Mouse (Mus musculus) heart, adult 2 months (tissue): ENCODE data around the gene Khk. TPM values are rescaled to one million over a fixed set of nuclear protein-coding genes. Genes with fewer than 3 reads are reported as not detected.

Source experiments
- DNase-seq, 2 experiments: peaks; one replicate each; pipeline ENCODE4 v3.0.0; 2021
- H3K27ac ChIP-seq: fragments of 200-600 bp; 2 replicates; pipeline ENCODE4 v1.8.1; 2022
- H3K27me3 ChIP-seq: fragments of 200-500 bp; 2 replicates; pipeline ENCODE4 v1.6.1; 2012; ENCODE audit warnings: mild to moderate bottlenecking, low read length, inconsistent platforms, mixed read lengths; ENCODE audit not compliant: control insufficient read depth, insufficient read depth
- H3K36me3 ChIP-seq: fragments of 200-500 bp; 2 replicates; pipeline ENCODE4 v1.6.1; 2012; ENCODE audit warnings: low read length, inconsistent platforms; ENCODE audit not compliant: control insufficient read depth, insufficient read depth
- H3K4me1 ChIP-seq: fragments of 200-500 bp; 2 replicates; pipeline ENCODE4 v1.6.1; 2011; ENCODE audit warnings: low read length; ENCODE audit not compliant: control insufficient read depth, insufficient read depth
- H3K4me3 ChIP-seq: fragments of 200-600 bp; 2 replicates; pipeline ENCODE4 v1.8.1; 2022
- H3K79me2 ChIP-seq: fragments of 200-500 bp; replicated peaks from 2 replicates; pipeline ENCODE4 v1.6.1; 2012; ENCODE audit warnings: mild to moderate bottlenecking, inconsistent platforms, low read length, moderate library complexity, mixed read lengths; ENCODE audit not compliant: control insufficient read depth, insufficient read depth
- H3K9ac ChIP-seq: fragments of 200-500 bp; 2 replicates; pipeline ENCODE4 v1.6.1; 2012; ENCODE audit warnings: low read depth, mild to moderate bottlenecking, control low read depth, inconsistent platforms, low read length, mixed read lengths
- CTCF ChIP-seq: fragments of 200-600 bp; IDR thresholded peaks from 2 replicates; pipeline ENCODE4 v1.8.1; 2022; ENCODE audit warnings: antibody characterized with exemption, mild to moderate bottlenecking, moderate library complexity
- EP300 ChIP-seq: fragments of 200-500 bp; IDR thresholded peaks from 2 replicates; pipeline ENCODE4 v1.6.1; 2011; ENCODE audit warnings: low read depth, low read length, control low read depth; ENCODE audit not compliant: insufficient read depth
- POLR2A ChIP-seq: fragments of 200-500 bp; IDR thresholded peaks from 2 replicates; pipeline ENCODE4 v1.6.1; 2011; ENCODE audit warnings: mild to moderate bottlenecking, low read depth, low read length, control low read depth; ENCODE audit not compliant: insufficient read depth
- WGBS: fragments of 180-500 bp; shearing (Covaris S2); methylation state at CpG from one replicate; pipeline ENCODE4 v1.1.7; 2018; 5-methylcytosine and 5-hydroxymethylcytosine counted together
- intact Hi-C: fragments of 180-260 bp; cut with DNase I; formaldehyde crosslinking; loops from one replicate; pipeline ENCODE4 v1.15.1; 2025
- polyA plus RNA-seq: library from polyadenylated mRNA; depleted of rRNA; stranded (reverse); fragments of >200 nt; gene quantifications from 2 replicates; pipeline ENCODE4 v1.2.3, GENCODE M21; 2012
- total RNA-seq, 2 experiments: library from RNA; stranded (reverse); gene quantifications; 2 replicates each; pipeline ENCODE4 v1.2.3; 2021

The Khk gene
- total and polyA plus RNA-seq, 3 experiments: 22.6 to 31.8 (median 29.6) TPM

DNA sequence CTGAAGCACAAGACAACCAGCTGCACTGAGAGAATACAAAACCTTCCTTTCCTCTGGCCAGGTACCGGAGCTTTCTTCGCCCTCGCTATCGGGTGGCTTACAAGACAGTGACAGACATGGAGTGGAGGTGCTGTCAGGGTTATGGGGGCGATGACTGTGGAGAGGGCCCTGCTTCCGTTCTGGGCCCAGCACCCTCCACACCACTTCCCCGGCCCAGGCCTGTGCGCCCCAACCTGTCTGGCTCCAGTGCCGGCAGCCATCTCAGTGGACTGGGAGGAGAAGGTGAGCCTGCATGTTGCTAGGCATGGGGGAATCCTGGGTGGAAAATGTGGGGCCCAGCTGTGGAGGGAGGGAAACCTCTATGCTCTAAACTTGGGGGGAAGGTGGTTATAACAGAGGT is 5.8 kb upstream of the Khk start:
- Histone ChIP-seq H3K4me1 (peaks cover 25% of the 10 kb centered on the region), H3K9ac (peak overlapping the region; percentile 70), H3K36me3 (no peaks in the 10 kb centered on the region), H3K79me2 (no peaks in the 10 kb centered on the region), H3K27me3 (no peaks in the 10 kb centered on the region), H3K4me3 (peak overlapping the region; percentile 54), H3K27ac (peak overlapping the region; percentile 89)
- no peak for TF ChIP-seq CTCF
- no peak for TF ChIP-seq EP300
- TF ChIP-seq POLR2A: no peak
- WGBS: 31% methylated on average over 9 of the region's 9 CpGs
- intact Hi-C loops: loop anchor here (5.0 kb wide), 1 partner anchor 103 kb away; the partner anchor contains the start of gene Mapre3
- DNase-seq: peak; percentile 34 to 59

DNA sequence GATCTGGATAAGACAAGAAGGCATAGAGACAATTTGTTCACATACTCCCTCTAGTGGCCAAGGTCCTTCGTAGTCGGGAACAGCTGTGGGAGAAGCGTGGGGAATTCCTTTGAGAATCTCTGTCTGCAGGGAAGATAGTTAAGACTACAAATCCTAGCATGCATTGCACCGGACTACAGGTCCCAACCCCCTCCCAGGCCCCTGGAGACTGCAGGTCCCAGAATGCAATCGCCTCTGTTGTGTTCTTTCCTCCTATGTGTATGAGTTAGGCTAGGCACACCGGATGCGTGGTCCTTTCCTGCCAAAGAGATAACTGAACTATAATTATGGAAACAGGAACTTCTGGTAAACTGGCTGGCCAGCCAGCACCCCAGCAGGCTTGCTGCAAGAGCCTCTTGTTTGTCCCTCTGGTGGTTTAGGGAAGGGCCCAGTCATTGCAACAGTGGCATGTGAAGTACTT is 5.2 kb upstream of the Khk start:
- peak; percentile 76 for TF ChIP-seq CTCF
- TF ChIP-seq POLR2A: peak; percentile 76
- peak; percentile 85 for TF ChIP-seq EP300
- Histone ChIP-seq H3K9ac (no peak overlapping the region), H3K27ac (peak overlapping the region; percentile 89), H3K79me2 (no peaks in the 10 kb centered on the region), H3K4me1 (peaks cover 25% of the 10 kb centered on the region), H3K4me3 (no peak overlapping the region; the same call in 1 of the 2 replicates), H3K27me3 (no peaks in the 10 kb centered on the region), H3K36me3 (no peaks in the 10 kb centered on the region)
- WGBS: 0% methylated on average over 7 of the region's 7 CpGs
- peak; percentile 87 to 95 for DNase-seq
- intact Hi-C loops: loop anchor here (2.0 to 5.0 kb wide), 2 partner anchors 47 to 104 kb away; partner anchors contain the start of genes Mapre3 and Tmem214

DNA sequence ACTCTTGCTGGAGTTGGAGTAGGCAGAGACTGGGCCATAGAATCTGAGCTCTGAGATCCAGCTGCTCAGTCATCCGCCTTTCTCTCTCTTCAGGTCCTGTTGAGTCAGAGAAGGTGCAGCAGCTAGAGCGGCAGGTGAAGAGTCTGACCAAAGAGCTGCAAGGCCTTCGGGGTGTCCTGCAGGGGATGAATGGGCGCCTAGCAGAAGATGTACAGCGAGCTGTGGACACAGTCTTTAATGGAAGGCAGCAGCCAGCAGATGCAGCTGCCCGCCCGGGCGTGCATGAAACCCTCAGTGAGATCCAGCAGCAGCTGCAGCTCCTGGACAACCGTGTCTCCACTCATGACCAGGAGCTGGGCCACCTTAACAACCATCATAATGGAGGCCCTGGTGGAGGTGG is 4.4 kb upstream of the Khk start:
- no peak for DNase-seq
- peaks cover 26% of the 10 kb centered on the region for H3K4me1 ChIP-seq
- TF ChIP-seq POLR2A (no peak), CTCF (no peak), EP300 (no peak)
- peak overlapping the region; percentile 82 for H3K27ac ChIP-seq
- WGBS: 89% methylated on average over 9 of the region's 9 CpGs
- no peak overlapping the region for H3K4me3 ChIP-seq
- no peaks in the 10 kb centered on the region for H3K36me3 ChIP-seq
- H3K9ac ChIP-seq: no peak overlapping the region
- H3K27me3 ChIP-seq: no peaks in the 10 kb centered on the region
- no peaks in the 10 kb centered on the region for H3K79me2 ChIP-seq
- intact Hi-C loops: loop anchor here (2.0 to 5.0 kb wide), 2 partner anchors 48 to 105 kb away; partner anchors contain the start of genes Mapre3 and Tmem214

DNA sequence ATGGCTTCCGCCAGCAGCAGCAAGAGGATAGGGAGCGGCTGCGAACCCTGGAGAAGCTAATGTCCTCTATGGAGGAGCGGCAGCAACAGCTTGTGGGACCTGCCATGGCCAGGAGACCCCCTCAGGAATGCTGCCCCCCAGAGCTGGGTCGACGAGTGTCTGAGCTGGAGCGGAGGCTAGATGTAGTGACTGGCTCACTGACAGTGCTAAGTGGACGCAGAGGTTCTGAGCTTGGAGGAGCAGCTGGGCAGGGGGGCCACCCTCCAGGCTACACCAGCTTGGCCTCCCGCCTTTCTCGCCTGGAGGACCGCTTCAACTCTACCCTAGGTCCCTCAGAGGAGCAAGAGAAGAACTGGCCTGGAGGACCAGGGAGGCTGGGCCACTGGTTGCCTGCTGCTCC is 3.9 kb upstream of the Khk start:
- WGBS: 83% methylated on average over 11 of the region's 11 CpGs
- Histone ChIP-seq H3K36me3 (no peaks in the 10 kb centered on the region), H3K9ac (no peak overlapping the region), H3K4me1 (peaks cover 23% of the 10 kb centered on the region), H3K79me2 (no peaks in the 10 kb centered on the region), H3K27ac (peak overlapping the region; percentile 82), H3K4me3 (no peak overlapping the region), H3K27me3 (no peaks in the 10 kb centered on the region)
- TF ChIP-seq CTCF: no peak
- no peak for TF ChIP-seq EP300
- no peak for TF ChIP-seq POLR2A
- intact Hi-C loops: loop anchor here (2.0 to 5.0 kb wide), 2 partner anchors 49 to 105 kb away; partner anchors contain the start of genes Mapre3 and Tmem214
- peak in 1 of 2 experiments; percentile 21 for DNase-seq

DNA sequence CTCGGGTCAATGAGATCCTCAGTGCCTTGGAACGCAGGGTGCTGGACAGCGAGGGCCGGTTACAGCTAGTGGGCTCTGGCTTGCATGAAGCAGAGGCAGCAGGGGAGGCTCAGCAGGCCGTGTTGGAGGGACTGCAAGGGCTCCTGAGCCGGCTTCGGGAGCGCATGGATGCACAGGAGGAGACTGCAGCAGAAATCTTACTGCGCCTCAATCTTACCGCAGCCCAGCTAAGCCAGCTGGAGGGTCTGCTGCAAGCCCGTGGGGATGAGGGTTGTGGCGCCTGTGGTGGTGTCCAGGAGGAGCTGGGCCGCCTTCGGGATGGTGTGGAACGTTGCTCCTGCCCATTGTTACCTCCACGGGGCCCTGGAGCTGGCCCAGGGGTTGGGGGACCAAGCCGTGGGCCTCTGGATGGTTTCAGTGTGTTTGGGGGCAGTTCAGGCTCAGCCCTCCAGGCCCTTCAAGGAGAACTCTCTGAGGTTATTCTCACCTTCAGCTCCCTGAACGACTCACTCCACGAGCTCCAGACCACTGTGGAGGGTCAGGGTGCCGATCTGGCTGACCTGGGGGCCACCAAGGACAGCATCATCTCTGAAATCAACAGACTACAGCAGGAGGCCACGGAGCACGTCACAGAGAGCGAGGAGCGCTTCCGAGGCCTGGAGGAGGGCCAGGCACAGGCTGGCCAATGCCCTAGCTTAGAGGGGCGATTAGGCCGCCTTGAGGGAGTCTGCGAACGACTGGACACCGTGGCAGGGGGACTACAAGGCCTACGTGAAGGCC is 3.1 kb upstream of the Khk start:
- no peaks in the 10 kb centered on the region for H3K79me2 ChIP-seq
- intact Hi-C loops: loop anchor here (2.0 to 5.0 kb wide), 2 partner anchors 49 to 106 kb away; partner anchors contain the start of genes Mapre3 and Tmem214
- H3K4me3 ChIP-seq: no peak overlapping the region
- no peak for TF ChIP-seq POLR2A
- TF ChIP-seq CTCF: no peak
- TF ChIP-seq EP300: no peak
- no peaks in the 10 kb centered on the region for H3K36me3 ChIP-seq
- H3K27me3 ChIP-seq: no peaks in the 10 kb centered on the region
- 87% methylated on average over 31 of the region's 31 CpGs for WGBS
- H3K9ac ChIP-seq: no peak overlapping the region
- no peak for DNase-seq
- peak overlapping the region; percentile 82 for H3K27ac ChIP-seq
- peaks cover 20% of the 10 kb centered on the region for H3K4me1 ChIP-seq
